Mouse (Mus musculus) sigmoid colon, adult 10 weeks (tissue): Measurements from ENCODE around the gene Prps1l3. TPM values are rescaled to one million over a fixed set of nuclear protein-coding genes. Genes with fewer than 3 reads are reported as not detected.

Source experiments
- polyA plus RNA-seq: library from polyadenylated mRNA; stranded (reverse); fragments of 350-450 nt; fragmentation: Illumina TruSeq; extraction: RNeasy Lipid Tissue Mini Kit (QIAGEN cat#74804); gene quantifications from one replicate; pipeline ENCODE4 v1.2.3, GENCODE M21; 2014; ENCODE audit warnings: low read depth, low replicate concordance

The Prps1l3 gene
- 51.7 TPM for polyA plus RNA-seq

GRCm38 (mm10) chr12:57230192-57230706, at the start of gene Prps1l3, which contains the start of gene Mipol1:
Gene Prps1l3 (plus strand): TSS chr12:57230412.
Gene Mipol1 (plus strand): TSS chr12:57230427.

GRCm38 (mm10) chr12:57197363-57198026, 32.7 kb upstream of the Prps1l3 start, which contains the start of gene Slc25a21:
Gene Slc25a21 (minus strand): TSS chr12:57197472.

Other genes with a start within 250 kb of the Prps1l3 start
- gene Slc25a21, start 32.9 kb upstream of the Prps1l3 start, polyA plus RNA-seq: not detected
- gene Mipol1, start within 50 bp of the Prps1l3 start, polyA plus RNA-seq: 10.0 TPM